Mouse (Mus musculus) cerebellum, postnatal 25 days (tissue): Measurements from ENCODE around the gene Vsig10.
"Not testable (repeated sequence)": the region's sequence is repeated elsewhere in the genome, so short reads cannot be mapped to it uniquely, and the experiment has no call there.

Experiments
- DNase-seq, 2 experiments: peaks; one replicate each; pipeline ENCODE4 v3.0.0; 2021; ENCODE audit warnings: mixed read lengths in 2 of 2

Vsig10 gene

GRCm38 (mm10) chr5:117303691-117304579, 14.9 kb upstream of the Vsig10 start:
- no peak for DNase-seq

GRCm38 (mm10) chr5:117304947-117305346, 13.9 kb upstream of the Vsig10 start:
- DNase-seq: peak; percentile 79 to 89

- no peak for DNase-seq
Measured at GRCm38 (mm10) chr5:117305754-117306153, 13.1 kb upstream of the Vsig10 start.

GRCm38 (mm10) chr5:117306826-117307225, 12.1 kb upstream of the Vsig10 start:
- DNase-seq: no peak

GRCm38 (mm10) chr5:117307699-117308098, 11.2 kb upstream of the Vsig10 start:
- peak; percentile 61 to 80 for DNase-seq

- DNase-seq: no peak
Measured at GRCm38 (mm10) chr5:117313420-117313819, 5.5 kb upstream of the Vsig10 start.

- no peak for DNase-seq
Measured at GRCm38 (mm10) chr5:117313909-117314308, 5.0 kb upstream of the Vsig10 start.

GRCm38 (mm10) chr5:117314587-117315428, 4.1 kb upstream of the Vsig10 start:
- DNase-seq: no peak

- no peak for DNase-seq
Measured at GRCm38 (mm10) chr5:117323751-117324150, 4.9 kb downstream of the Vsig10 start.

- no peak for DNase-seq
Measured at GRCm38 (mm10) chr5:117326408-117326807, 7.5 kb downstream of the Vsig10 start.

GRCm38 (mm10) chr5:117330457-117330856, 11.6 kb downstream of the Vsig10 start:
- DNase-seq: no peak

- DNase-seq: no peak
Measured at GRCm38 (mm10) chr5:117337999-117338398, 19.1 kb downstream of the Vsig10 start.

- no peak for DNase-seq
Measured at GRCm38 (mm10) chr5:117338503-117338902, 19.6 kb downstream of the Vsig10 start.

GRCm38 (mm10) chr5:117340081-117340480, 21.2 kb downstream of the Vsig10 start:
- no peak for DNase-seq

- DNase-seq: no peak
Measured at GRCm38 (mm10) chr5:117341896-117342295, 23.0 kb downstream of the Vsig10 start.

- DNase-seq: not testable (repeated sequence)
Measured at GRCm38 (mm10) chr5:117344496-117344895, 25.6 kb downstream of the Vsig10 start.

- DNase-seq: no peak
Measured at GRCm38 (mm10) chr5:117345432-117345976, 26.6 kb downstream of the Vsig10 start.

GRCm38 (mm10) chr5:117346281-117346680, 27.4 kb downstream of the Vsig10 start:
- no peak for DNase-seq

- DNase-seq: no peak
Measured at GRCm38 (mm10) chr5:117347011-117347410, 28.1 kb downstream of the Vsig10 start.

- no peak for DNase-seq
Measured at GRCm38 (mm10) chr5:117347838-117348237, 29.0 kb downstream of the Vsig10 start.

GRCm38 (mm10) chr5:117348279-117348678, 29.4 kb downstream of the Vsig10 start:
- peak; percentile 46 to 77 for DNase-seq

- DNase-seq: no peak
Measured at GRCm38 (mm10) chr5:117354121-117354520, 35.2 kb downstream of the Vsig10 start.

- no peak for DNase-seq
Measured at GRCm38 (mm10) chr5:117355648-117356303, 36.9 kb downstream of the Vsig10 start.
